Mouse (Mus musculus): ENCODE measurements around the gene Cxcl12.

Cxcl12 gene

GRCm38 (mm10) chr6:117220831-117221345 lies 52.6 kb downstream of the Cxcl12 start:
- DNase-seq (ENCODE audit: low read depth), result no peak
